Mouse (Mus musculus): ENCODE data around the gene Pikfyve. TPM values are rescaled to one million over a fixed set of nuclear protein-coding genes. Genes with fewer than 3 reads are reported as not detected.

Gene Pikfyve
- polyA plus RNA-seq, 1 experiment from 2014 or later = 19.3 TPM

DNA sequence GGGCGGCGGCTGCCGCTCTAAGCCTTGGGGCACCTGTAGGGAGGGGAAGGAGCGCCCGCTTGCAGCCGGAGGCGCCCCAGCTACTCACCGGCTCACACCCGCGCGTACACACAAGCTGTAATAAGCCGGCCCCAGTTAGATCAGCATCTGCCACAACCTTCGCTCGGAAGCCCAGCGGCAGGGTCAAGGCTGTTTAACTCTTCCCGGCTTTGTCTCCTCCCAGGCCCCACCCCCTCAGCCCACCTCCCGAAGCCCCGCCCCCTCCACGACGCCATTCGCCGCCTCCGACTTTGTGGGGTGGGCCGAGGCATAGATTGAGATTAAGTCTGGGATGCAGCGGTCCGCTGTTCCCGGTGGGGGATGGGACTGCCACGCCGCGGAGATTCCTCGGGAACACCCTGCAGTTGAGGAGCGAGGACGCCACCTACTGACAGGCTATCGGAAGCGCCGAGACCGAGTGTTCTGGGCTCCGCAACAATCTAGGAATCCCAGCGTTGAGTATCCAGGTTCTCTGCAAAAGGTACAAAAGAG is 7.5 kb upstream of the Pikfyve start:
- peaks cover 19% of the 10 kb centered on the region for H3K4me1 ChIP-seq (ENCODE audit: control insufficient read depth, insufficient read depth, low read length)
- H3K27ac ChIP-seq (ENCODE audit: low read depth, low read length) = peak overlapping the region; percentile 98
- ATAC-seq = peak; percentile 94
- H3K27me3 ChIP-seq (replicated peaks; ENCODE audit: control insufficient read depth, insufficient read depth, low read length) = no peaks in the 10 kb centered on the region
- H3K4me2 ChIP-seq (ENCODE audit: low read length) = peak overlapping the region; percentile 55
- WGBS = under 1% methylated on average over 38 of the region's 39 CpGs
- H3K9me3 ChIP-seq (replicated peaks; ENCODE audit: control insufficient read depth, low read length) = no peaks in the 10 kb centered on the region
- peak overlapping the region; percentile 88 for H3K9ac ChIP-seq (ENCODE audit: low read length)
- H3K4me3 ChIP-seq (ENCODE audit: low read depth, low read length) = peak overlapping the region; percentile 75
- peak; percentile 98 for DNase-seq (ENCODE audit: low spot score)
- peaks cover 9% of the 10 kb centered on the region for H3K36me3 ChIP-seq (ENCODE audit: control insufficient read depth, insufficient read depth, low read length)

DNA sequence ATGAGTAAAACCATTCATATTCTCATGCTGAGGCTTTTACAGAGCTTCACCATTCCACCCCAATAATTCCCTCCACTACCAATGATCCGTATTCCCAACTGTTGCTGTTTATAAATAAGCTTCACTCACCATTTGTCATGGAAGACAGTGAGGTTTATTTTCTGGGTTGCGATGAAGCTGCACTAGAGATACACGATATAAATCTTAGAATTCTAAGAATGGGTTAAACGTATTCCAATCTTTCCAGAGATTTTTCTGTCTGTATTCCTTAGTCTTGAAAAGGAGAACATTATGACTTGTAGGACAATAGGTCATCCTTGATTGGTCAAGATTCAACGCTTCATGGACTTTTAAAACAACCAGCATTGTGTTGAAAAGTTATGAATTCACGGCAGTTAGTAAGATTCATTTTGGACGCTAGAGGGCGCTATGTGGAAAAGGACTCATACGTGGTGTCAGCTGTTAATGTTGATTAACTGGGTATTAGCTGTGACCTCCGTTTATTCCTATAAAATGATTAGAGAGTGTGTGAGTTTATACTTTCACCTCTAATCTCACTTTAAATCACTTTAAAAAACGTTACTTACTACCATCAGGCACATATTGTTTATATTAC is 6.7 kb upstream of the Pikfyve start:
- ATAC-seq (no peak), DNase-seq (ENCODE audit: low spot score) (peak; percentile 90)
- H3K9ac ChIP-seq (ENCODE audit: low read length) = peak overlapping the region; percentile 88
- peaks cover 19% of the 10 kb centered on the region for H3K4me1 ChIP-seq (ENCODE audit: control insufficient read depth, insufficient read depth, low read length)
- no peaks in the 10 kb centered on the region for H3K27me3 ChIP-seq (replicated peaks; ENCODE audit: control insufficient read depth, insufficient read depth, low read length)
- H3K9me3 ChIP-seq (replicated peaks; ENCODE audit: control insufficient read depth, low read length) = no peaks in the 10 kb centered on the region
- 4% methylated on average over 11 of the region's 11 CpGs for WGBS
- H3K36me3 ChIP-seq (ENCODE audit: control insufficient read depth, insufficient read depth, low read length) = peaks cover 2% of the 10 kb centered on the region; the same call in 1 of the 2 replicates
- peak overlapping the region; percentile 55 for H3K4me2 ChIP-seq (ENCODE audit: low read length)
- H3K4me3 ChIP-seq (ENCODE audit: low read depth, low read length) = peak overlapping the region; percentile 75
- peak overlapping the region; percentile 98 for H3K27ac ChIP-seq (ENCODE audit: low read depth, low read length)

DNA sequence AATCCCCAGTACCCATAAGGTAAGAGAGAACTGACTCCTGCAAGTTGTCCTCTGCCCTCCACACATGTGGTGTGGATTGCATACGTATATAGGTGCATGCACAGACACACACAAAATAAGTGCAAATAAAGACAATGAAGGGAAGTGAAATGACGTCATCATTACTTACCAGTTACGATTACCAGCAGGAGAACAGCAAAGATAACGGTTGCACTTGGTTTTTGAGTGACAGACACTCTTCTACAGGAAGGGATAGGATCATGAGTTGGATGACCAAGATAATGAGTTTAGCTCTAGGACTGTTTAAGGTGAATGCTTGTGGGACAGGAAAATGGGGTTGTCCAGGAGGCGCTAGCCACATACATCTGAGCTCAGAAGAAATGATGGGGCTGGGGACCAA is 5.0 kb upstream of the Pikfyve start:
- Histone ChIP-seq H3K9me3 (replicated peaks; ENCODE audit: control insufficient read depth, low read length) (no peaks in the 10 kb centered on the region), H3K4me3 (ENCODE audit: low read depth, low read length) (no peak overlapping the region), H3K36me3 (ENCODE audit: control insufficient read depth, insufficient read depth, low read length) (no peaks in the 10 kb centered on the region), H3K4me2 (ENCODE audit: low read length) (no peak overlapping the region), H3K4me1 (ENCODE audit: control insufficient read depth, insufficient read depth, low read length) (peaks cover 12% of the 10 kb centered on the region), H3K27me3 (replicated peaks; ENCODE audit: control insufficient read depth, insufficient read depth, low read length) (no peaks in the 10 kb centered on the region), H3K27ac (ENCODE audit: low read depth, low read length) (no peak overlapping the region), H3K9ac (ENCODE audit: low read length) (no peak overlapping the region)
- ATAC-seq (no peak), DNase-seq (ENCODE audit: low spot score) (no peak)
- WGBS = 89% methylated on average over 5 of the region's 5 CpGs

DNA sequence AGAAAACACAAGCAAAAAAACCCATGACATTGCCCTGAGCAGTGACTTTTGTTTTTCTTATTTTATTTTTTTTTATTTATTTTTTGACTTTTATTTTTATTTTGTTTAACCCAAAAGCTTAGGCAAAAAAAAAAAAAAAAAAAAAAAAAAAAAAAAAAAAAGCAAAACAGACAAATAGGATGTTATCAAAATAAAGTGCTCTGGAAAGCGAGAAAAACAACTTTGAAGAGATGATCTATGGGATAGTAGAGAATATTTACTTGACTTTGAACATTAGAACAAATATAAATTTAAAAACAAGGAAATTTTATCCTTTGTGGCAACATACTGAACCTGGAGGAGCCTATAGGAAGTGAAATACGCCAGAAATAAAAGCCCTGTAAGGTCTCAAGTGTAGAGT is 2.5 kb upstream of the Pikfyve start:
- no peak overlapping the region for H3K27ac ChIP-seq (ENCODE audit: low read depth, low read length)
- no peak overlapping the region for H3K4me2 ChIP-seq (ENCODE audit: low read length)
- H3K4me1 ChIP-seq (ENCODE audit: control insufficient read depth, insufficient read depth, low read length) = peaks cover 6% of the 10 kb centered on the region
- H3K9me3 ChIP-seq (replicated peaks; ENCODE audit: control insufficient read depth, low read length) = no peaks in the 10 kb centered on the region
- H3K4me3 ChIP-seq (ENCODE audit: low read depth, low read length) = no peak overlapping the region
- H3K9ac ChIP-seq (ENCODE audit: low read length) = no peak overlapping the region
- H3K36me3 ChIP-seq (ENCODE audit: control insufficient read depth, insufficient read depth, low read length) = no peaks in the 10 kb centered on the region
- DNase-seq (ENCODE audit: low spot score) (no peak), ATAC-seq (no peak)
- no peaks in the 10 kb centered on the region for H3K27me3 ChIP-seq (replicated peaks; ENCODE audit: control insufficient read depth, insufficient read depth, low read length)
- WGBS = 88% methylated on average over 2 of the region's 2 CpGs

DNA sequence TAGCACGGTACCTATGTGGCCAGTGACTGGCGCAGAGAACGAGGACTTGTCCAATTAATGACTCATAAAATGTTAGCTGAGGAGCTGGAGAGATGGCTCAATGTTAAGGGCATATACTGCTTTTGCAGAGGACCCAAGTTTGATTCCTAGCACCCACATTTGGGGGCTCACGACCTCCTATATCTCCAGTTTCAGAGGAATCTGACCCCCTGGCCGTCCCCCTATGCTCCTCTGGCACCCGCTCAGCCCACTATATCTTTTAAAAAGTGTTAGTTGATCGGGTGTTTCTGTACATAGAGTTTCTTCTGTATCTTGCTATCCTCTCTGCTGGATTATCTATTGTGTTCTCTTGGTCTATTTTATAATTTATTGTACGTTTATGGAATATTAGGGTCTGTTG is 1.5 kb upstream of the Pikfyve start:
- Histone ChIP-seq H3K9ac (ENCODE audit: low read length) (no peak overlapping the region), H3K27me3 (replicated peaks; ENCODE audit: control insufficient read depth, insufficient read depth, low read length) (no peaks in the 10 kb centered on the region), H3K27ac (ENCODE audit: low read depth, low read length) (no peak overlapping the region), H3K36me3 (ENCODE audit: control insufficient read depth, insufficient read depth, low read length) (no peaks in the 10 kb centered on the region), H3K4me2 (ENCODE audit: low read length) (no peak overlapping the region), H3K4me3 (ENCODE audit: low read depth, low read length) (no peak overlapping the region), H3K4me1 (ENCODE audit: control insufficient read depth, insufficient read depth, low read length) (peaks cover 6% of the 10 kb centered on the region), H3K9me3 (replicated peaks; ENCODE audit: control insufficient read depth, low read length) (no peaks in the 10 kb centered on the region)
- no peak for ATAC-seq
- 89% methylated on average over 8 of the region's 8 CpGs for WGBS
- DNase-seq (ENCODE audit: low spot score) = no peak

DNA sequence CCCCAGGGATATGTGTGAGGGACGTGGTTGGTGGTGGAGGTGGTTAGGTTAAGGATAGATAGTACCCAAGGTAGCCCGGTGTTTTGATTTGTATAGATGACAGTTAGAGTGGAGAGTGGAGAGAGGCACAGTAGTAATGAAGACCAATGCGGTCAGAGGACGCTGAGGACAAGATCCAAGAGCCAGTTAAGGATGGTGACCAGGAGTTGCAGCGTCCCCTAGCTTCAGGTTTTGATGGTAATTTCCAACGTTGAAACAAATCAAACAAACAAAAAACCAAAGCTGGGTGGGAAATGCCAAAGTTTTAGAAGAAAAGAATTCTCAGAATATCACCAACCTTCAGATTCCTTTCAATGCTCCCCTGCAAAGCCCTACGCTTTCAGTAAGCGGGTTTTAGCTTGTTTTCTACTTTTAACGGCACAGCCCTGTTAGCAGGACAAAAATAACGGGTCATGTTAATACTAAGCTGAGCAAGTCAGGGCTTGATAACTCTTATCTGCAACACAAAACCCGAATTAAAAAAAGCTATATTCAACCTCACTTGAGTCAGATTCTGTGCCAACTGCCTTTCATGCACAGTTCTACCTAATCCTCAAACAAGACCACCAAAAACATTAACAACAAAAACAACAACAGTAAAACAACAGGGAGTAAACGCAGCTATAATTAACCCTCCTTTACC is 818 bp upstream of the Pikfyve start:
- Histone ChIP-seq H3K4me2 (ENCODE audit: low read length) (peak overlapping the region; percentile 70), H3K4me3 (ENCODE audit: low read depth, low read length) (peak overlapping the region; percentile 88), H3K9ac (ENCODE audit: low read length) (peak overlapping the region; percentile 66), H3K27me3 (replicated peaks; ENCODE audit: control insufficient read depth, insufficient read depth, low read length) (no peaks in the 10 kb centered on the region), H3K4me1 (ENCODE audit: control insufficient read depth, insufficient read depth, low read length) (peaks cover 6% of the 10 kb centered on the region), H3K9me3 (replicated peaks; ENCODE audit: control insufficient read depth, low read length) (no peaks in the 10 kb centered on the region), H3K36me3 (ENCODE audit: control insufficient read depth, insufficient read depth, low read length) (no peaks in the 10 kb centered on the region), H3K27ac (ENCODE audit: low read depth, low read length) (0 out of 2 replicates have a peak overlapping the region, but pooled peaks have one; percentile 44)
- DNase-seq (ENCODE audit: low spot score) (no peak), ATAC-seq (no peak)
- WGBS = 26% methylated on average over 12 of the region's 12 CpGs

DNA sequence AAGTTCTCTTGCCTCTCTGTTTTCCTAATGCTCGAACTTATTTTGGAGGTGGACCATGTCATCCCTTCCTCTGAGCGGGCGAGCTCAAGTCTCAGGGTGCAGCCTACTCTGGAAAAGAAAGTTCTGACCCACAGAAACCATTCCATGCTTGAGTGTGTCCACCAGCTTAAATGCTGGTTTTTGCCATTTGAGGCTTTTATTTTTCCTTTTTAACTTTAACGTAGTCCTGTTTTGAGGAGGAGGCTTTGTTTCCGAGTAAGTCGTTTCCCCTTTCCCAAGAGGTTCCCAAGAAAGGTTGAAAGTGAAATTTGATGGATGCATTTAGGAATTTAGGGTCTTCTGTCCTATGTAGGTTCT is 569 bp downstream of the Pikfyve start:
- H3K36me3 ChIP-seq (ENCODE audit: control insufficient read depth, insufficient read depth, low read length) = peaks cover 8% of the 10 kb centered on the region
- DNase-seq (ENCODE audit: low spot score) = no peak
- no peaks in the 10 kb centered on the region for H3K27me3 ChIP-seq (replicated peaks; ENCODE audit: control insufficient read depth, insufficient read depth, low read length)
- H3K4me2 ChIP-seq (ENCODE audit: low read length) = peak overlapping the region; percentile 61
- no peak; the same call in 1 of the 2 replicates for ATAC-seq
- peak overlapping the region; percentile 88 for H3K4me3 ChIP-seq (ENCODE audit: low read depth, low read length)
- H3K27ac ChIP-seq (ENCODE audit: low read depth, low read length) = no peak overlapping the region; the same call in 1 of the 2 replicates
- peaks cover 6% of the 10 kb centered on the region for H3K4me1 ChIP-seq (ENCODE audit: control insufficient read depth, insufficient read depth, low read length)
- H3K9me3 ChIP-seq (replicated peaks; ENCODE audit: control insufficient read depth, low read length) = no peaks in the 10 kb centered on the region
- peak overlapping the region; percentile 86 for H3K9ac ChIP-seq (ENCODE audit: low read length)
- WGBS = 0% methylated on average over 6 of the region's 6 CpGs

DNA sequence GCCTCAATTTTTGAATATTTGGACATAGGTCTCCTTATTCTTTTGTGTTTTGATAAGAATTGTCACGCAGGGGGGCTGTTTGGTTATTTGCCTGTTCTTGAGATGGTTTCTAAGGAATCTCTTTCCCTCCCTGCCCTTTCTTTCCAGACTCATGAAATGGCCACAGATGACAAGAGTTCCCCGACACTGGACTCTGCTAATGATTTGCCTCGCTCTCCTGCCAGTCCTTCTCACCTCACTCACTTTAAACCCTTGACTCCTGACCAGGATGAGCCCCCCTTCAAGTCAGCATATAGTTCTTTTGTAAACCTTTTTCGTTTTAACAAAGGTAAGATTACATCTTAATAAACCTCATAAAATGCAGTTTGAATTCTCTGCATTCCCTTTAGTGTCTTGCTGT is 3.7 kb downstream of the Pikfyve start:
- H3K9ac ChIP-seq (ENCODE audit: low read length) = no peak overlapping the region
- no peak overlapping the region for H3K4me3 ChIP-seq (ENCODE audit: low read depth, low read length)
- no peaks in the 10 kb centered on the region for H3K9me3 ChIP-seq (replicated peaks; ENCODE audit: control insufficient read depth, low read length)
- H3K4me2 ChIP-seq (ENCODE audit: low read length) = no peak overlapping the region
- no peak for ATAC-seq
- 89% methylated on average over 4 of the region's 4 CpGs for WGBS
- peaks cover 6% of the 10 kb centered on the region for H3K4me1 ChIP-seq (ENCODE audit: control insufficient read depth, insufficient read depth, low read length)
- peaks cover 23% of the 10 kb centered on the region for H3K36me3 ChIP-seq (ENCODE audit: control insufficient read depth, insufficient read depth, low read length)
- no peak for DNase-seq (ENCODE audit: low spot score)
- no peaks in the 10 kb centered on the region for H3K27me3 ChIP-seq (replicated peaks; ENCODE audit: control insufficient read depth, insufficient read depth, low read length)
- H3K27ac ChIP-seq (ENCODE audit: low read depth, low read length) = no peak overlapping the region

DNA sequence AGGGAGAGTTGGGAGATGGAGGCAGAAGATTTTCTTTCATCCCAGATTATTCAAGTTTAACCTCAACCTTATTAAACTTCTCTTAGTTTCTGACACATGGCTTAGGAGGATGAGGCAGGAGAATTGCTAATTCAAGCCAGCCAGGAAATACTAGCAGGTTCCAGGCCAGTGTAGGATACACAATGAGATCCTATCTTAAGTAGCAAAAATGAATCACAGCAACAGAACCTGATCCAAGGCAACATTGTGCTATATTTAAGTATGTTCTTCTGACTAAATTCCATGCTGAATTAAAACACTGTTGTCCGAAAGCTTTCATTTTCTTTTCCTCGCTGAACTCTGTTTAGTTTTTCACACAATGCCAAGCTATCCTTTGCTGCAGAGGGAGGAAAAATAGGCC is 6.7 kb downstream of the Pikfyve start:
- no peaks in the 10 kb centered on the region for H3K4me1 ChIP-seq (ENCODE audit: control insufficient read depth, insufficient read depth, low read length)
- no peak overlapping the region for H3K27ac ChIP-seq (ENCODE audit: low read depth, low read length)
- H3K27me3 ChIP-seq (replicated peaks; ENCODE audit: control insufficient read depth, insufficient read depth, low read length) = no peaks in the 10 kb centered on the region
- ATAC-seq (no peak), DNase-seq (ENCODE audit: low spot score) (no peak)
- no peak overlapping the region for H3K4me3 ChIP-seq (ENCODE audit: low read depth, low read length)
- H3K9ac ChIP-seq (ENCODE audit: low read length) = no peak overlapping the region
- no peaks in the 10 kb centered on the region for H3K9me3 ChIP-seq (replicated peaks; ENCODE audit: control insufficient read depth, low read length)
- WGBS = 92% methylated on average over 2 of the region's 2 CpGs
- peaks cover 40% of the 10 kb centered on the region for H3K36me3 ChIP-seq (ENCODE audit: control insufficient read depth, insufficient read depth, low read length)
- H3K4me2 ChIP-seq (ENCODE audit: low read length) = no peak overlapping the region
